Mouse (Mus musculus): ENCODE results near the gene Ccdc146. TPM values are rescaled to one million over a fixed set of nuclear protein-coding genes. Genes with fewer than 3 reads are reported as not detected.

Gene Ccdc146
- 0.21 and 0.66 TPM in 2 replicates for polyA plus RNA-seq (2015; fragmentation: Nextera tagmentation; extraction: Ambion mirVana)

DNA sequence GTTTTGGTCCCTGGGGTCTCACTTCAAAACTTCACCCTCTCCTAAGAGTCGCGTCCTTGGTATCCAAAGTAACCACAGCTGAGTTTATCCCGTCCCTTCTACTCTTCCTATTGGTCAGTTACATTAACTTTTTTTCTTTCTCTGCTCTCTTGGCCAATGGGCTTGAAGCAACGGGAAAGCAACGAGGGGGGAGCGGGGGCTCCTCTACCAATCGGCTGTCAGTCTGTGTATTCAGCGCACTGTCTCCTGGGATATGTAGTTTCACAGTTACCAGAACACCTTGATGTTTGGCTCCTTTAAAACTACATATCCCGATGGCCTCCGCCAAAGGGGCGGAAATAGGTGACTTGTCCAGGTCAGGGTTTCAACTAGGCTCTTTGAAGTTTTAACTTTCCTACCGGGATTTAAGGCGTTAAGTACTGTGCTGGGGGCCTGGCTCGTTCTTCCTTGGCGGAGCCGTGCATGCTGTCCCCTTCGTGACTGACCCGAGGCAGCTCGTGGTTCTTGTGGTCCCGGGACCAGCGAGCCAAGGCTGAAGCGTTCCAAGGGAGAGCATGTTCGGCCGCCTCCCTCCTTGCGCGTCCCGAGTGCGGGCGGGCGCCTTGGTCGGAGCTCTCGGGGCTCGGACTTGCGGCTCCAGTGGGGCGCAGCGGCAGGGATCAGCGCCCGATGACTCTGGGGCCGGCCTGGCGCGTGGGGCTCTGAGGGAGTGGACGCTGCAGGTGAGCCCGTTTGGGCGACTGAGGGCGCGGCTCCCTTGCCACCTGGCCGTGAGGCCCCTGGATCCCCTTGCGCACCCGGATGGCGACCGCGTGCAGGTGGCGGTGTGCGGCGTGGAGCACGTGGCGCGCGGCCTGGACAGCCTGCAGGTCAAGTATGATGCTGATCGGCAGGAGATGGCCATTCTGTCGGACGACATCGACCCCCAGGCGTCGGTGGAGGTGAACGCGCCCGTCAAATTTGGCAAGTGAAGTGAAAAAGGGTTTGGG lies at the start of gene Ccdc146, which contains the start of gene Fam185a:
Gene Ccdc146, minus strand, starts transcription at position 64 of the 989 bp plus-strand sequence.
Gene Fam185a, plus strand, starts transcription at position 345 of the 989 bp plus-strand sequence.
- Histone ChIP-seq H3K4me1 (replicated peaks) (peaks cover 20% of the 10 kb centered on the region), H3K9ac (peak within 1 kb of the TSS; percentile 82), H3K4me2 (peak within 1 kb of the TSS; percentile 97), H3K4me3 (peak within 1 kb of the TSS; percentile 93), H3K27ac (replicated peaks) (peak within 1 kb of the TSS; percentile 38), H3K27me3 (no peaks in the 10 kb centered on the region), H3K36me3 (no peaks in the 10 kb centered on the region), H3K9me3 (no peaks in the 10 kb centered on the region)
- WGBS: under 1% methylated on average over 68 of the region's 68 CpGs
- ATAC-seq (ENCODE audit: low read depth): peak; percentile 100

GRCm38 (mm10) chr5:21468100-21468499 lies 43.6 kb upstream of the Ccdc146 start:
- H3K4me1 ChIP-seq (replicated peaks): no peaks in the 10 kb centered on the region
- no peaks in the 10 kb centered on the region for H3K9me3 ChIP-seq
- no peaks in the 10 kb centered on the region for H3K36me3 ChIP-seq
- H3K27ac ChIP-seq (replicated peaks): no peak overlapping the region
- no peak overlapping the region for H3K9ac ChIP-seq
- no peak for ATAC-seq (ENCODE audit: low read depth)
- H3K4me2 ChIP-seq: no peak overlapping the region
- no peaks in the 10 kb centered on the region for H3K27me3 ChIP-seq
- no peak overlapping the region for H3K4me3 ChIP-seq
- 94% methylated on average over 12 of the region's 12 CpGs for WGBS

DNA sequence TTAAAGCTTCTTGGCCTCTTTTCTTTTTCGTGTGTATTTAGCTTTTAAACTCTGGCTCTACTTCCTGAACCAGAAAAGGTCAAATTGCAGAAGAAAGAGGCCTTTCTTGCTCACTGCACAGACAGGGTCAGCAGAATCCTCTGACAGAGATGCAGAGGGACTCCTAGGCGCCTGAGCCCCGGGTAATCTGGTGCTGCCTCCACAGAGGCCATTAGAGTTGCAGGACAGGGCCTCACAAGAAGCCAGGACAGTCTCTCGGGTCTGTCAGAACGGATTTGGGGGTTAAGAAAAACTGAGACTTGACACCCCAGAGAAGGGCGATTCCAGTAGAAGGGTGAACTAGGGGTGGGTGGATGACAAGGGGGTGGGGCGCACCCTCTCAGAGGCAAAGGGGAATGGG lies 42.9 kb upstream of the Ccdc146 start:
- WGBS: 68% methylated on average over 7 of the region's 7 CpGs

DNA sequence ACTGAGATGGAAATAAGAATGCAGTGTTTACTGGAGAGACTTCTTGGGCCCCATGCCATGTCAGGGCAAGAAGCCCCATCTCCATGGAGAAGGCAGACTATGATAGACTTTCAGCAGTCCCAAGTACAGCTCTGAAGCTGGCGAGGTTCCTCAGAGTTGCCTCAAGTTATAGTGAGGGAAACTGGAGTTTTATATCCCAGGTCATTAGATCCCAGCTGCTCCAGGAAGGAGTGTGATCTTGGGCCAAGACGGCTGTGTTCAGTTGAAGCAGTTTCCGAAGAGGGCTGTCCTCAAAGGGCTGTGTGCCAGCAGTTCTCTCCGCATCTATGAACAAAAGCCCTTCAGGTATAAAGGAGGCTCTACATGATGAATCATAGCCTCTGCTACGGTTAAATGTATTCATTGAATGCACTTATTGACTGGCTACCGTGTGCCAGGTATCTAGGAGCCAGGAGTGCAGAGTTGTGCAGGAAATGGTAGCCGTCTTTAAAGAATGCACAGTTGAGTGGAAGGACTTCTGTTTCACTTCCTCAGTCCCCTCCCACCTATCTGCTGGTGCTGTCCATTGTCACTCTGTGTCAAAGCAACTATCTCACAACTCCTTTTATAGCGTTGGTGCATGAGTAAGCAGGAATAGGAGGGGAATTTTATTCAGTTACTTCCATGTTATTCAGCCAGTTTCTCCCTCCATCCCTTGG lies 16.5 kb upstream of the Ccdc146 start:
- WGBS: 51% methylated on average over 8 of the region's 8 CpGs
- Histone ChIP-seq H3K9ac (no peak overlapping the region), H3K4me2 (no peak overlapping the region), H3K27me3 (no peaks in the 10 kb centered on the region), H3K27ac (replicated peaks) (no peak overlapping the region), H3K4me1 (replicated peaks) (peaks cover 7% of the 10 kb centered on the region), H3K36me3 (no peaks in the 10 kb centered on the region; the same call in 1 of the 2 replicates), H3K9me3 (no peaks in the 10 kb centered on the region), H3K4me3 (no peak overlapping the region)
- ATAC-seq (ENCODE audit: low read depth): peak; percentile 74

More for the DNA sequence above, 42.9 kb upstream of the Ccdc146 start:
- Histone ChIP-seq H3K27me3 (no peaks in the 10 kb centered on the region), H3K27ac (replicated peaks) (no peak overlapping the region), H3K36me3 (no peaks in the 10 kb centered on the region), H3K4me3 (no peak overlapping the region), H3K4me2 (no peak overlapping the region), H3K9ac (no peak overlapping the region), H3K4me1 (replicated peaks) (no peaks in the 10 kb centered on the region), H3K9me3 (no peaks in the 10 kb centered on the region)
- ATAC-seq (ENCODE audit: low read depth): no peak

- no peak for ATAC-seq (ENCODE audit: low read depth)
- Histone ChIP-seq H3K27me3 (no peaks in the 10 kb centered on the region), H3K4me2 (no peak overlapping the region), H3K4me1 (replicated peaks) (peaks cover 7% of the 10 kb centered on the region), H3K36me3 (no peaks in the 10 kb centered on the region; the same call in 1 of the 2 replicates), H3K9me3 (no peaks in the 10 kb centered on the region), H3K27ac (replicated peaks) (no peak overlapping the region), H3K4me3 (no peak overlapping the region), H3K9ac (no peak overlapping the region)
- 94% methylated on average over 7 of the region's 7 CpGs for WGBS
Measured at GRCm38 (mm10) chr5:21439446-21440110, 15.1 kb upstream of the Ccdc146 start.

GRCm38 (mm10) chr5:21438428-21438827 lies 14.0 kb upstream of the Ccdc146 start:
- ATAC-seq (ENCODE audit: low read depth): no peak
- Histone ChIP-seq H3K27ac (replicated peaks) (no peak overlapping the region), H3K4me2 (no peak overlapping the region), H3K36me3 (no peaks in the 10 kb centered on the region; the same call in 1 of the 2 replicates), H3K9ac (no peak overlapping the region), H3K9me3 (no peaks in the 10 kb centered on the region), H3K4me3 (no peak overlapping the region), H3K27me3 (no peaks in the 10 kb centered on the region), H3K4me1 (replicated peaks) (peaks cover 7% of the 10 kb centered on the region)
- WGBS: 95% methylated on average over 9 of the region's 9 CpGs

DNA sequence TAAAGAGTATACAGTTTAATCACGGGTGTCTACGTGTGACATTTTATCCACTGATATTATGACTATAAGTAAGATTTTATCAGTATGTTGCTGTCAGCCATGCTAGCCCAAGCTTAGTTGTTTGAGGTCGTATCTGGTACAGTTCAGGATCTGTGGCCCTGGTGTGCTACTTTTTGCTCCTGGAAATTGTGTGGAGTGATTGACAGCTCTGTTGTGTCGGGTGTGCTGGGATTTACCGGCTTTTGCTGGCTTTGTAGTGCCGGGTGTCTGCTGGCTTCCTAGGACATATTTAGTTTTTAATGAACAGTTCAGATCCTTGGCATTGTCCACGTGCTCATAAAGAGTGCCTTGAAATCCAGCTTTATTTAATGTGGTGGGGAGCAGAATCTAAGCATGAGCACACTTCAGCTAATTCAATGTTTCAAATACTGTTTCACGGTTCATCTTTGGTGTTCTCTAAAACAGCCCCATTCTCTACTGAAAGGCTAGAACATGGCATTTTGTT lies 12.0 kb upstream of the Ccdc146 start:
- Histone ChIP-seq H3K27me3 (no peaks in the 10 kb centered on the region), H3K9ac (no peak overlapping the region), H3K4me1 (replicated peaks) (peaks cover 7% of the 10 kb centered on the region), H3K9me3 (no peaks in the 10 kb centered on the region), H3K36me3 (no peaks in the 10 kb centered on the region), H3K27ac (replicated peaks) (no peak overlapping the region), H3K4me2 (no peak overlapping the region), H3K4me3 (no peak overlapping the region)
- no peak for ATAC-seq (ENCODE audit: low read depth)
- WGBS: 60% methylated on average over 8 of the region's 8 CpGs

DNA sequence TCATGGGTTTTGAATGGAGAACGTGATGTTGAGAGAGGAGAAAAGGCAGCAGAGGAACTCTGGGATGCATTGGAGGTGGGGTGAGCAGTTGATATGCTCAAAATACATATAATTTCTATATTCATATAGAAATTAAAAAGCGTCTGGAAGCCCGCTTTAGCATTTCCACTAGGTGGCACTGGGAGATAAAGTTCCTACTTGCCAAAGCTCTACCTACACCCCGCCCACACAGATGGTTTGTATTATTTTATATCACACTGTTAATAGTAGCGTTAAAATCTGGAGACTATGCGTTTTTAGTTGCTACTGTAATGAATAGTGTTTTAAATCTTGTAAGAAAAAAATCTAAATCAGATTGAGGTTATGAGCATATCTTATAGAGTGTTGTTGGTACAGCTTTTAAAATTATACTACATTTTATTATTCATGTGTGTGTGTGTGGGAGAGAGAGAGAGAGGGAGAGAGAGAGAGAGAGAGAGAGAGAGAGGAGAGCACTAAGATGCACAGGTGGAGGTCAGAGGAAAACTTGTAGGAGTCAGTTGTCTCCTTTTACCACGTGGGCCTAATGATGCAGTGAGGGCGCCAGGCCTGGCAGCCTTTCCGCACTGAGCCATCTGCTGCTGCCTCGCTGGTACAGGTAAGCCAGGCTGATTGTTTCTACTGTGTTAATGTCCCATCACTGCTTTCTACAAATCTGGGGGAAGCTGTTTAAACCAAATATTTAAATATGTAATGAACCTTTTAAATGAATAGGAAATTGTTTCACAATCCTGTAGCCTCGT lies 9.9 kb upstream of the Ccdc146 start:
- Histone ChIP-seq H3K4me1 (replicated peaks) (no peaks in the 10 kb centered on the region), H3K9me3 (no peaks in the 10 kb centered on the region), H3K36me3 (no peaks in the 10 kb centered on the region), H3K27ac (replicated peaks) (no peak overlapping the region), H3K4me2 (no peak overlapping the region), H3K4me3 (no peak overlapping the region), H3K27me3 (no peaks in the 10 kb centered on the region), H3K9ac (no peak overlapping the region)
- WGBS: 77% methylated on average over 11 of the region's 11 CpGs
- peak; percentile 56 for ATAC-seq (ENCODE audit: low read depth)

DNA sequence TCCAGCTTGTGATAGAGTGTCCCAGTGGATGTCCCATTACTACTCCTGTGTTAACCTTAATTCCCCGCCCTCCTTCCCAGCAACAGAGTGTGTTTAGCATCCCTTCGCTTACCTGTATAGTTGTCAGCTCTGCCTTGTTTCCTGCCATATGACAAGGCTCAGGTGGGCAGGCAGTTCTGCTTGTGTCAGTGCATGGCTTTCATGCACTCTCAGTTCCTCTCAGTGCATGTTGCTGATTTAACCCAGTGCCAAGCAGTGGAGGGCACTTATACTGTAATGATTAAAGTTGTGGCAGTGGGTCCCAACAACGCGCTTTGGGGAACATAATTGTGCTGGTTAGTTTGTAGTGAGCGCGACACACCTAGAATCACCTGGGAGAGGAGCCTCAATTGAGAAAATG lies 2.2 kb upstream of the Ccdc146 start:
- Histone ChIP-seq H3K4me2 (peak overlapping the region; percentile 97), H3K36me3 (no peaks in the 10 kb centered on the region), H3K4me3 (no peak overlapping the region), H3K27ac (replicated peaks) (no peak overlapping the region), H3K9ac (no peak overlapping the region), H3K27me3 (no peaks in the 10 kb centered on the region), H3K9me3 (no peaks in the 10 kb centered on the region), H3K4me1 (replicated peaks) (peaks cover 20% of the 10 kb centered on the region)
- ATAC-seq (ENCODE audit: low read depth): no peak
- 96% methylated on average over 6 of the region's 6 CpGs for WGBS

GRCm38 (mm10) chr5:21420609-21421008 lies 3.9 kb downstream of the Ccdc146 start:
- WGBS: 57% methylated on average over 1 of the region's 1 CpGs
- no peak overlapping the region for H3K4me3 ChIP-seq
- no peak overlapping the region for H3K9ac ChIP-seq
- no peaks in the 10 kb centered on the region for H3K9me3 ChIP-seq
- no peak overlapping the region for H3K27ac ChIP-seq (replicated peaks)
- no peak overlapping the region for H3K4me2 ChIP-seq
- no peak for ATAC-seq (ENCODE audit: low read depth)
- no peaks in the 10 kb centered on the region for H3K27me3 ChIP-seq
- H3K36me3 ChIP-seq: no peaks in the 10 kb centered on the region
- peaks cover 5% of the 10 kb centered on the region for H3K4me1 ChIP-seq (replicated peaks)

DNA sequence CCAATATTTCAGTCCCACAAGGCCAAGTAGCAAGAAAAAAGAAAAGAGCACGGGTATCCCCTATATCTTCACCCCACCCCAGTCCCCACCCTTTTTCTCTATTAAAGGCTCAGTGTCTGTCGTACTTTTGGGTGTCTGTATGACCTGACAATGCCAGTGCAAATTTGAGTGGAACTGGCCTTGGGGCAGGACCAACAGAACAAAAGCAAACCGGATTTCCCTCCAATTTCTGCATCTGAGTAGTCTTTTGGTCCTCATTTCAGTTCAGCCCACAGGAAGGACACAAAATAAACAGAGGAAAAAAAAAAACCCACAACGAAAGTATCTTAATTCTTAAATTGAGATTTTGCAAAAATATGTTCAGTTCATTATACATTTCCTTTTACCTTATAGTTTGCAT lies 5.9 kb downstream of the Ccdc146 start:
- no peaks in the 10 kb centered on the region for H3K36me3 ChIP-seq
- no peak overlapping the region for H3K4me2 ChIP-seq
- WGBS: 72% methylated on average over 4 of the region's 4 CpGs
- no peak for ATAC-seq (ENCODE audit: low read depth)
- no peaks in the 10 kb centered on the region for H3K27me3 ChIP-seq
- no peak overlapping the region for H3K4me3 ChIP-seq
- no peak overlapping the region for H3K9ac ChIP-seq
- H3K4me1 ChIP-seq (replicated peaks): no peaks in the 10 kb centered on the region
- H3K27ac ChIP-seq (replicated peaks): no peak overlapping the region
- no peaks in the 10 kb centered on the region for H3K9me3 ChIP-seq
